Mouse (Mus musculus): ENCODE data around the gene Ybx2. TPM values are rescaled to one million over a fixed set of nuclear protein-coding genes. Genes with fewer than 3 reads are reported as not detected.
"Not testable (repeated sequence)": the region's sequence is repeated elsewhere in the genome, so short reads cannot be mapped to it uniquely, and the experiment has no call there.

Ybx2 gene
- polyA plus RNA-seq, 1 experiment = 45.0 TPM

DNA sequence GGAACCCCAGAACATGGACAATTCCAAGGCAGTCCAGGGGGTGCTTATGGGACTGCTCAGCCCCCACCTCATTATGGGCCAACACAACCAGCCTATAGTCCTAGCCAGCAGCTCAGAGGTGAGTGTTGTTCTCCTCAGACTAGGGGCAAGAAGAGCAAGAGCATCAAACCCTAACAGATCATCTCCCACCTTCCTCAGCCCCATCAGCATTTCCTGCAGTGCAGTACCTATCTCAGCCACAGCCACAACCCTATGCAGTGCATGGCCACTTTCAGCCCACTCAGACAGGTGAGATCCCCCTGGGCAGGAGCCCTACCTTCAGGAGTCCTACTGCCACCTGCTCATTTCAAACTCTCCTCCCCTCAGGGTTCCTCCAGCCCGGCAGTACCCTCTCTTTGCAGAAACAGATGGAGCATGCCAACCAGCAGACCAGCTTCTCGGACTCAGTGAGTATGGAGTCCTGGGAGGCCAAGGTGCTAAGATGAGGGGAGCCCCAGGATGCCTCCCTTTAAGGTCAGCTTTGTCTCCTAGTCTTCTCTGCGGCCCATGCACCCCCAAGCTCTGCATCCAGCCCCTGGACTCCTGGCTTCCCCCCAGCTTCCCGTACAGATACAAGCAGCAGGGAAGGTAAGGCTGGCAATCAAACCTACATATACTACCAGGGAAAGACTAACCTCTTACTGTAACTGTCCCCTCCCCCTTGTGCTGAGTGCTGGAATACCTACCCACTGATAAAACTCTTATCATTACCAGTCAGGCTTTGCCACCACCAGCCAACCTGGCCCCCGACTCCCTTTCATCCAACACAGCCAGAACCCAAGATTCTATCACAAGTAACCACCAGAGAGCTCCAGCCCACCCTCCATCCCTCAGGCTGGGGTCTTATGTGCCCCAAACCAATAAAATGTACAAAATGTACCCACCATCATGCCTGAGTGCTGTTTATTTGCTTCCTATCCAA, 19.6 kb upstream of the Ybx2 start:
- TF ChIP-seq POLR2A (IDR thresholded peaks at IDR 0.05; ENCODE audit: borderline replicate concordance, extremely low read depth, insufficient read depth, insufficient read length, poor library complexity, severe bottlenecking) (no peak), CTCF (IDR thresholded peaks at IDR 0.05; ENCODE audit: borderline replicate concordance, extremely low read depth, insufficient read depth, insufficient read length) (no peak)
- DNase-seq (ENCODE audit: low read depth) = no peak

- not testable (repeated sequence) for DNase-seq (ENCODE audit: low read depth)
Measured at GRCm38 (mm10) chr11:69916652-69917378, 18.8 kb upstream of the Ybx2 start.

DNA sequence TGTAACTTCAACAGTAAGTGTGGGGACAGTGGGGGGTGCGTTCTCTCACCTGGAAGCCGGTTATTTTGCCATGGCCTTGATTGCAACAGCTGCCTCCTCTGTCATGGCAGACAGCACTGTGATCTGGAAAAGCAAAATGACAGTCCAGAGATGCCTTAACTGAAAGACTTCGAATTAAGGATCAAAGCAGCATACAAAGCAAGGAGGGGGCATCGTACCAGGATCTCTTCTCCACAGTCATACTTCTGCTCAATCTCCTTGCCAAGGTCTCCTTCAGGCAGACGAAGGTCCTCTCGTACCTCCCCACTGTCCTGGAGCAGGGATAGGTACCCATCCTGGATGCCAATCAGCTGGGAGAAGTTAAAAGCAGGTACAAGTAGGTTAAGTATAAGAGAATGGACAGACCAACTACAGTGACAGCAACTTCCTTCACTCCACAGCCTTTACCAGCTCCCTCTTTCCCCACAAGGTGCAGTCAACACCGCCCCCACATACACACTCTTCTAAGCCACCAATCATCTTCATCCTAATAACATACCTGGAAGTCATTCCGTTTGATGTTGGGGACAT, 18.1 kb upstream of the Ybx2 start:
- TF ChIP-seq CTCF (IDR thresholded peaks at IDR 0.05; ENCODE audit: borderline replicate concordance, extremely low read depth, insufficient read depth, insufficient read length) (no peak), POLR2A (IDR thresholded peaks at IDR 0.05; ENCODE audit: borderline replicate concordance, extremely low read depth, insufficient read depth, insufficient read length, poor library complexity, severe bottlenecking) (no peak)
- no peak for DNase-seq (ENCODE audit: low read depth)

- DNase-seq (ENCODE audit: low read depth) = no peak
- TF ChIP-seq POLR2A (IDR thresholded peaks at IDR 0.05; ENCODE audit: borderline replicate concordance, extremely low read depth, insufficient read depth, insufficient read length, poor library complexity, severe bottlenecking) (no peak), CTCF (IDR thresholded peaks at IDR 0.05; ENCODE audit: borderline replicate concordance, extremely low read depth, insufficient read depth, insufficient read length) (no peak)
Measured at GRCm38 (mm10) chr11:69918118-69918517, 17.5 kb upstream of the Ybx2 start.

DNA sequence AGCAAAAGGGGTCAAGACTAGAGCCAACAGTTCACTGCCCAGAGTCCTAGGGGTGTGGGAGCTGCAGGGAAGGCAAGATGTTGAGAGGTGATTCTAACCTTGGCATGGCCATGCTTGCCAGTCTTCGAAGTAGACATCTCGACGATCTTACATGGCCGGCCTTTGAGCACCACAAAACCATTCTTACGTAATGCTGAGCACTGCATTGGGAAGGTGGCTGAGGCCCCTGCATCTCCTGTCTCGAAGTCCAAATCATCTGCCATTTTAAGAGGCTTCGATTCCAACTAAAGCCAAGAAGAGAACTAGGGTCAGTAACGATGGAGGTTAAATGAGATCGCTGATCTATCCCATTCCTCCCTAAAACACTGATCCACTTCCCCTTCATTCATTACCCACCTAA, 16.5 kb upstream of the Ybx2 start:
- TF ChIP-seq CTCF (IDR thresholded peaks at IDR 0.05; ENCODE audit: borderline replicate concordance, extremely low read depth, insufficient read depth, insufficient read length) (no peak), POLR2A (IDR thresholded peaks at IDR 0.05; ENCODE audit: borderline replicate concordance, extremely low read depth, insufficient read depth, insufficient read length, poor library complexity, severe bottlenecking) (no peak)
- no peak for DNase-seq (ENCODE audit: low read depth)

GRCm38 (mm10) chr11:69919661-69920265, 15.8 kb upstream of the Ybx2 start:
- peak; percentile 86 for DNase-seq (ENCODE audit: low read depth)
- TF ChIP-seq CTCF (IDR thresholded peaks at IDR 0.05; ENCODE audit: borderline replicate concordance, extremely low read depth, insufficient read depth, insufficient read length) = no peak
- no peak for TF ChIP-seq POLR2A (IDR thresholded peaks at IDR 0.05; ENCODE audit: borderline replicate concordance, extremely low read depth, insufficient read depth, insufficient read length, poor library complexity, severe bottlenecking)

GRCm38 (mm10) chr11:69920266-69921031, 15.1 kb upstream of the Ybx2 start:
- TF ChIP-seq CTCF (IDR thresholded peaks at IDR 0.05; ENCODE audit: borderline replicate concordance, extremely low read depth, insufficient read depth, insufficient read length) = no peak
- TF ChIP-seq POLR2A (IDR thresholded peaks at IDR 0.05; ENCODE audit: borderline replicate concordance, extremely low read depth, insufficient read depth, insufficient read length, poor library complexity, severe bottlenecking) = no peak
- DNase-seq (ENCODE audit: low read depth) = peak; percentile 37

GRCm38 (mm10) chr11:69921114-69922011, 14.2 kb upstream of the Ybx2 start, which contains the start of gene Eif5a:
TSS of gene Eif5a (minus strand) at chr11:69921958.
- DNase-seq (ENCODE audit: low read depth) = peak; percentile 100
- TF ChIP-seq CTCF (IDR thresholded peaks at IDR 0.05; ENCODE audit: borderline replicate concordance, extremely low read depth, insufficient read depth, insufficient read length) = peak; percentile 69
- TF ChIP-seq POLR2A (IDR thresholded peaks at IDR 0.05; ENCODE audit: borderline replicate concordance, extremely low read depth, insufficient read depth, insufficient read length, poor library complexity, severe bottlenecking) = peak; percentile 64

DNA sequence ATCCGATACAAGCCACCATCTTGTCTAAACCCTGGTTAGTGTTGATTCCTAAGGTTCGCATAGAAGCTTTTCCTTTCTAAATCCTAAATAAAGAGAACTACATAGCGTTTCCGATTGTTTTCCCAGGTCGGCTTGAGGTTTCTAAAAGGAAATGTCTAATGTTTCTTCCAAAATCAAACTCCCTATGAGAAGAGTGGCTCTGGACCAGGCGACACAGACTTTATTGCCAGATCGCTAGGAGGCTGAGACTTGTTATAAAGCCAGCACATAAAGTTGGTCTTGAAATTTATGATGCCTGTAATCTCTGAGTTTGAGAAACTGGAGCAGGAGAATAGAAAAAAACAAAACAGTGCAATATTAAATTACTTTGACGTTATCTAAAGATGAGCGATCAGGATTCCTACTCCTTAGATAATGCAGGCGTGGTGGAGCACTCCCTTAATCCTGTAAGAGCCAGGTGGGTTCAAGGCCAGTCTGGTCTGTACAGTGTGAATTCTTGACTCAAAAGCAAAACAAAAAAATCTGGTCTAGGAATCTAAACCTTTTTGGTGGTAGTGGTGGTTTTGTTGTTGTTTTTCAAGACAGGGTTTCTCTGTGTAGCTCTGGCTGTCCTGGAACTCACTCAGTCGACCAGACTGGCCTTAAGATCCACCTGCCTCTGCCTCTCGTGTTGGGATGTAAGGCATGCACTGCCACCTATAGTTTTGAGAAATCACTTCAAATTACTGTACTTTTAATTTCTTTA, 13.4 kb upstream of the Ybx2 start:
- TF ChIP-seq POLR2A (IDR thresholded peaks at IDR 0.05; ENCODE audit: borderline replicate concordance, extremely low read depth, insufficient read depth, insufficient read length, poor library complexity, severe bottlenecking) (no peak), CTCF (IDR thresholded peaks at IDR 0.05; ENCODE audit: borderline replicate concordance, extremely low read depth, insufficient read depth, insufficient read length) (no peak)
- peak; percentile 29 for DNase-seq (ENCODE audit: low read depth)
